Mouse (Mus musculus): ENCODE measurements around the gene Carmil2. TPM values are rescaled to one million over a fixed set of nuclear protein-coding genes. Genes with fewer than 3 reads are reported as not detected.

Gene Carmil2
- total RNA-seq, 2 experiments from 2014 or later = 2.0 to 2.9 TPM

- DNase-seq (ENCODE audit: low spot score in 2 of 2) = no peak
Observed at GRCm38 (mm10) chr8:105719637-105720036, 33.6 kb downstream of the Carmil2 start.

- DNase-seq (ENCODE audit: low spot score in 2 of 2) = no peak
Observed at GRCm38 (mm10) chr8:105722861-105723260, 36.8 kb downstream of the Carmil2 start.

DNA sequence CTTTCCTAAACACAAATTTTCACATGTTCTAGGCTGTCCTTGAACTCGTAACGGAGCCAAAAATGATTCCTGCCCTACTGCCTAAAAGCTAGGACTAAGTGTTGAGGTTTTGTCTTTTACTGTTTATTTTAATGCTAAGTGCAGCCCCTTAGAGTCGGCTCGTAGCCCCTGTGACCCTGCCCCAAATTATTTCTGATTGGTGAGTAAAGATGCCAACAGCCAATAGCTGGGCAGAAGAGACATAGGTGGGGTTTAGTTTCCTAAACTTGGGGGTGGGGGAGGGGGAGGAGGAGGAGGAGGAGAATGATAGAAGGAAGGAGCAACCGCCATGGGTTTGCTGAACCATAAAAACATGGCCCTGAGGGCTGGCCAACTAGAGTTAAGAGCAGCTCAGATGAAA lies 39.7 kb downstream of the Carmil2 start:
- no peak for DNase-seq (ENCODE audit: low spot score in 2 of 2)

DNA sequence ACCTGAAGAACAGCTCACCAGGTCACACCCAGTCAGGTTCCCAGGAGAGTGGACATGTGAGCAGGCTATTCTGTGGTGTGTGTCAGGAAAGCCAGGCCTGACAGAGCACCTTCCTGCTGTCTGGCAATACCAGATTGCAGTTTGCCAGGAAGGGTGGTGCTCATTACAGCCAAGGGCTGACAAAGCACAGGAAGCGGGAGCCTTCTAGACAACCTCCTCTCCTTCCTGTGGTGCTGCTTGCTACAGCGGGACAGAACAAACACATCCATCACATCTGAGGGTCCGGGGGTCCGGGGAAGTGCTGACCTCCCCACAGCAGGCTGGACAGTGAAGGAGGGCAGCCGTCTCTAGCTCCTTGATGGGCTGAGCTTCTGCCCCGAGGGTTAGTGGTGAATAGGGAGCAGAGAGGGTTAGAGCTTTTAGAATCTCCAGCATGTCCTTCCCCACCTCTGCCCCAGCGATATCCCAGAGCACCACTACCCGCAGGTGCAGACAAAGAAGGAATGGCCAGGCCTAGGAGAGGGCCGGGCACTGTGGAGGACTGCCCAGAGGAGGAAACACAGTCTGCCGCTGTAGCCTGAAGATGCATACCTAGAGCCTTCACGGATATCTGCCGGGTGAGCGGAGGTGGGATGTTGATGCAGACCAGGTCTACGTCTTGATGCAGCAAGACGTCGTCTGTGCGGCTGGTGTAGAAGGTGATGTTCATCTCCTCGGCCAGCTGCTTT lies 41.5 kb downstream of the Carmil2 start:
- no peak for DNase-seq (ENCODE audit: low spot score in 2 of 2)

DNA sequence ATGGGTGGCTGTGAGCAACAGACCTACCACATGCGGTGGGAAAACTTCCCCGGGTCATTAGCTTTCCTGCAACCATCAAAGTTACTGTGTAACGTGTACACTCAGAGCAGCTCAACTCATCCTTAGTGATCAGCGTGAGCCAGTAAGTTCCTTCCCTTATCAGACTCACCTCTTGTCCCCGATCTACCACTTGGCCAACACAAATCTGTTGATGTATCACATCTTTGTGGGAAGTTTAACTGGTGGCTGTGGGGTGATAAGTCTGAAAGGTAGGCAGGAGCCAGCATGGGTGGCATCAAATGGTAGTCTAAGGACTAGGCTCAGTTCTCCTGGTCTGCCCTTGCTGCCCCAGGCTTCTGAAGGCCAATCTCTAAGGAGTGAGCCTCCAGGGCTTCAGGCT lies 46.1 kb downstream of the Carmil2 start:
- DNase-seq (ENCODE audit: low spot score in 2 of 2) = no peak

- no peak for DNase-seq (ENCODE audit: low spot score in 2 of 2)
Observed at GRCm38 (mm10) chr8:105739216-105739615, 53.1 kb downstream of the Carmil2 start.

- DNase-seq (ENCODE audit: low spot score in 2 of 2) = no peak
Observed at GRCm38 (mm10) chr8:105743301-105743700, 57.2 kb downstream of the Carmil2 start.

Other genes with a start within 250 kb of the Carmil2 start
- 10 to 100 TPM; 24.0 to 43.0 TPM for gene Tppp3, start 214.7 kb upstream of the Carmil2 start, total RNA-seq (2021)
- gene Zdhhc1, start 189.4 kb upstream of the Carmil2 start, total RNA-seq (2021) = 10 to 100 TPM; 18.1 to 18.3 TPM
- under 1 TPM; 0.16 to 0.53 TPM for gene Hsd11b2, start 167.5 kb upstream of the Carmil2 start, total RNA-seq (2021)
- gene Atp6v0d1, start 120.2 kb upstream of the Carmil2 start, total RNA-seq (2021) = 100 to 1,000 TPM; 118 to 121 TPM
- gene Ripor1, start 81.0 kb upstream of the Carmil2 start, total RNA-seq (2021) = 10 to 100 TPM; 25.9 to 32.9 TPM
- 10 to 100 TPM; 54.2 to 55.2 TPM for gene Ctcf, start 49.7 kb upstream of the Carmil2 start, total RNA-seq (2021)
- gene Agrp, start 48.9 kb upstream of the Carmil2 start, total RNA-seq (2021) = 1 to 10 TPM; 3.3 to 5.3 TPM
- 10 to 100 TPM; 21.1 to 23.9 TPM for gene Acd, start 14.8 kb downstream of the Carmil2 start, total RNA-seq (2021)
- gene Pard6a, start 14.9 kb downstream of the Carmil2 start, total RNA-seq (2021) = 10 to 100 TPM in 1 of 2 experiments, 1 to 10 TPM in 1; 7.5 to 14.2 TPM
- not detected for gene 4933405L10Rik, start 21.4 kb downstream of the Carmil2 start, total RNA-seq (2021)
- 1 to 10 TPM; 3.0 to 3.5 TPM for gene Enkd1, start 21.9 kb downstream of the Carmil2 start, total RNA-seq (2021)
- 10 to 100 TPM in 1 of 2 experiments, 1 to 10 TPM in 1; 7.4 to 10.1 TPM for gene Gfod2, start 72.4 kb downstream of the Carmil2 start, total RNA-seq (2021)
- gene Ranbp10, start 141.1 kb downstream of the Carmil2 start, total RNA-seq (2021) = 10 to 100 TPM; 20.1 to 24.7 TPM
- gene Tsnaxip1, start 141.5 kb downstream of the Carmil2 start, total RNA-seq (2021) = not detected
- 1 to 10 TPM; 5.9 to 6.5 TPM for gene Cenpt, start 167.0 kb downstream of the Carmil2 start, total RNA-seq (2021)
- 10 to 100 TPM; 35.7 to 38.6 TPM for gene Thap11, start 168.9 kb downstream of the Carmil2 start, total RNA-seq (2021)
- gene Nutf2, start 174.3 kb downstream of the Carmil2 start, total RNA-seq (2021) = 10 to 100 TPM; 43.9 to 46.2 TPM
- gene Edc4, start 194.6 kb downstream of the Carmil2 start, total RNA-seq (2021) = 10 to 100 TPM; 35.0 to 36.7 TPM
- gene Nrn1l, start 207.3 kb downstream of the Carmil2 start, total RNA-seq (2021) = 1 to 10 TPM; 1.3 to 1.6 TPM
- 10 to 100 TPM; 25.8 to 30.0 TPM for gene Pskh1, start 214.2 kb downstream of the Carmil2 start, total RNA-seq (2021)
- gene Ctrl, start 247.6 kb downstream of the Carmil2 start, total RNA-seq (2021) = under 1 TPM in 1 of 2 experiments, not detected in 1; 0.93 TPM

All from adrenal gland, adult 18-20 months (tissue).